35 mouse cellular contexts compared by ENCODE assay signal in genomic region chr2:63861821-63862220, GRCm38 (mm10).
"Had no signal": no experiment of that assay in that cellular context is flagged by ENCODE, and none has a peak within 500 bp of the region (broad histone marks: within the 10 kb centered on the region; RNA-seq: fewer than 3 reads in every experiment).

No protein-coding gene starts in this region.

- H3K27me3 ChIP-seq: heart, embryonic 12.5 days; heart, embryonic 13.5 days; heart, embryonic 15.5 days; hindbrain, embryonic 12.5 days; hindbrain, embryonic 13.5 days; hindbrain, embryonic 15.5 days; intestine, embryonic 15.5 days; kidney, embryonic 15.5 days had no signal

- DNase-seq: heart, postnatal 10 days; heart, postnatal 14 days; heart, postnatal 36 days; heart, postnatal 4 days; kidney, adult 11 months; kidney, adult 18-20 months; kidney, adult 2 months; kidney, adult 8-10 months; kidney, adult 9 months; kidney, postnatal 10 days; kidney, postnatal 14 days; kidney, postnatal 25 days; kidney, postnatal 36 days; kidney, postnatal 4 days; layer of hippocampus, adult 9-11 months; layer of hippocampus, postnatal 36 days had no signal

- H3K9ac ChIP-seq: heart, embryonic 12.5 days; heart, embryonic 13.5 days; heart, embryonic 15.5 days; hindbrain, embryonic 12.5 days; hindbrain, embryonic 13.5 days; hindbrain, embryonic 14.5 days; hindbrain, embryonic 15.5 days; intestine, embryonic 15.5 days; kidney, embryonic 15.5 days had no signal

- H3K4me3 ChIP-seq: heart, embryonic 10.5 days; heart, embryonic 12.5 days; heart, embryonic 13.5 days; heart, embryonic 15.5 days; hindbrain, embryonic 10.5 days; hindbrain, embryonic 12.5 days; hindbrain, embryonic 13.5 days; hindbrain, embryonic 15.5 days; intestine, embryonic 15.5 days; kidney, embryonic 15.5 days; layer of hippocampus, adult 2 months had no signal

- H3K36me3 ChIP-seq: heart, embryonic 10.5 days; heart, embryonic 12.5 days; heart, embryonic 13.5 days; heart, embryonic 15.5 days; hindbrain, embryonic 10.5 days; hindbrain, embryonic 12.5 days; hindbrain, embryonic 13.5 days; hindbrain, embryonic 15.5 days; intestine, embryonic 15.5 days; kidney, embryonic 15.5 days had no signal

- H3K9me3 ChIP-seq: heart, embryonic 10.5 days; heart, embryonic 12.5 days; heart, embryonic 13.5 days; heart, embryonic 15.5 days; hindbrain, embryonic 10.5 days; hindbrain, embryonic 12.5 days; hindbrain, embryonic 13.5 days; hindbrain, embryonic 15.5 days; intestine, embryonic 15.5 days; kidney, embryonic 15.5 days had no signal

- H3K4me1 ChIP-seq: heart, embryonic 10.5 days; heart, embryonic 12.5 days; heart, embryonic 13.5 days; heart, embryonic 15.5 days; hindbrain, embryonic 10.5 days; intestine, embryonic 15.5 days had no signal

- H3K4me2 ChIP-seq: heart, embryonic 11.5 days; heart, embryonic 12.5 days; heart, embryonic 13.5 days; heart, embryonic 15.5 days; hindbrain, embryonic 12.5 days; hindbrain, embryonic 13.5 days; hindbrain, embryonic 14.5 days; hindbrain, embryonic 15.5 days; intestine, embryonic 15.5 days; kidney, embryonic 15.5 days had no signal

- ATAC-seq: hindbrain, embryonic 16.5 days; hindbrain, postnatal 0 days; inflammation-experienced regulatory T-cells, adult 6 months; intestine, embryonic 15.5 days; intestine, embryonic 16.5 days; intestine, postnatal 0 days had no signal

- H3K27ac ChIP-seq: heart, embryonic 10.5 days; heart, embryonic 13.5 days; heart, embryonic 15.5 days; hindbrain, embryonic 10.5 days; hindbrain, embryonic 12.5 days; hindbrain, embryonic 13.5 days; hindbrain, embryonic 14.5 days; hindbrain, embryonic 15.5 days; hindbrain, postnatal 0 days; intestine, embryonic 15.5 days; kidney, embryonic 15.5 days; kidney, postnatal 0 days; layer of hippocampus, adult 2 months had no signal
